24 mouse cellular contexts compared by ENCODE assay signal in genomic region chr5:139209685-139210026, GRCm38 (mm10).
"Had no signal": no experiment of that assay in that cellular context is flagged by ENCODE, and none has a peak within 500 bp of the region (broad histone marks: within the 10 kb centered on the region; RNA-seq: fewer than 3 reads in every experiment).

No protein-coding gene starts in this region.

- ATAC-seq: forebrain, postnatal 0 days; hindbrain, postnatal 0 days had no signal

- H3K9me3 ChIP-seq: heart, embryonic 13.5 days; heart, embryonic 15.5 days; hindbrain, embryonic 13.5 days; hindbrain, embryonic 15.5 days; kidney, embryonic 15.5 days; limb, embryonic 10.5 days; limb, embryonic 12.5 days; liver, embryonic 13.5 days had no signal

- DNase-seq: forebrain, postnatal 0 days; gastrocnemius, postnatal 14 days; gastrocnemius, postnatal 36 days; heart, adult 11 months; heart, adult 2 months; heart, postnatal 14 days; heart, postnatal 36 days; kidney, adult 18-20 months; kidney, postnatal 14 days; liver; liver, embryonic 13.5 days had no signal

- H3K27ac ChIP-seq: heart, adult 2 months; heart, embryonic 13.5 days; heart, embryonic 15.5 days; hindbrain, embryonic 13.5 days; hindbrain, embryonic 15.5 days; hindbrain, postnatal 0 days; kidney, embryonic 15.5 days; kidney, postnatal 0 days; layer of hippocampus, adult 2 months; left cerebral cortex, adult 2 months; limb, embryonic 10.5 days; limb, embryonic 12.5 days; liver, embryonic 13.5 days had no signal

- H3K9ac ChIP-seq: forebrain, postnatal 0 days; heart, embryonic 13.5 days; heart, embryonic 15.5 days; hindbrain, embryonic 13.5 days; hindbrain, embryonic 15.5 days; kidney, embryonic 15.5 days; limb, embryonic 12.5 days; liver, embryonic 13.5 days had no signal

- H3K27me3 ChIP-seq: heart, embryonic 13.5 days; heart, embryonic 15.5 days; hindbrain, embryonic 13.5 days; hindbrain, embryonic 15.5 days; kidney, embryonic 15.5 days; limb, embryonic 12.5 days; liver, embryonic 13.5 days had no signal

- H3K4me3 ChIP-seq: heart, adult 2 months; heart, embryonic 13.5 days; heart, embryonic 15.5 days; hindbrain, embryonic 13.5 days; hindbrain, embryonic 15.5 days; kidney, embryonic 15.5 days; layer of hippocampus, adult 2 months; left cerebral cortex, adult 2 months; limb, embryonic 10.5 days; limb, embryonic 12.5 days; liver, embryonic 13.5 days had no signal

- H3K4me2 ChIP-seq: heart, embryonic 11.5 days; heart, embryonic 13.5 days; heart, embryonic 15.5 days; hindbrain, embryonic 13.5 days; hindbrain, embryonic 15.5 days; kidney, embryonic 15.5 days; limb, embryonic 12.5 days; liver, embryonic 11.5 days; liver, embryonic 13.5 days had no signal
